ENCODE assay signal across 7 mouse cellular contexts in genomic region chr4:59548011-59548559, GRCm38 (mm10). TPM values are rescaled to one million over a fixed set of nuclear protein-coding genes. Genes with fewer than 3 reads are reported as not detected.
A peak's percentile ranks its signal among the peaks of the same experiment; 100 is the strongest.
DNase-seq lines count a peak whose midpoint lies in the region; ATAC-seq and TF ChIP-seq lines count a peak whose summit lies in the region.

No protein-coding gene starts in this region.

- peak overlapping the region; percentile 99 for H3K27ac ChIP-seq in liver, adult 2 months (replicated peaks; ENCODE audit: insufficient read depth, low read depth, low read length)
- H3K27ac ChIP-seq in hindbrain, embryonic 10.5 days = peak overlapping the region; percentile 94
- H3K27ac ChIP-seq in midbrain, embryonic 13.5 days = peak overlapping the region; percentile 91

- no peaks in the 10 kb centered on the region for H3K27me3 ChIP-seq in liver, adult 2 months (ENCODE audit: control insufficient read depth, insufficient read depth, low read length)
- peaks cover 4% of the 10 kb centered on the region; the same call in 1 of the 2 replicates for H3K27me3 ChIP-seq in hindbrain, embryonic 10.5 days (ENCODE audit: insufficient read depth, poor library complexity, severe bottlenecking)
- H3K27me3 ChIP-seq in midbrain, embryonic 13.5 days = peaks cover 9% of the 10 kb centered on the region; the same call in 1 of the 2 replicates

- no peaks in the 10 kb centered on the region for H3K36me3 ChIP-seq in liver, adult 2 months (ENCODE audit: control insufficient read depth, insufficient read depth, low read length)
- H3K36me3 ChIP-seq in hindbrain, embryonic 10.5 days = no peaks in the 10 kb centered on the region
- H3K36me3 ChIP-seq in midbrain, embryonic 13.5 days = no peaks in the 10 kb centered on the region

- DNase-seq in liver, adult 2 months (ENCODE audit: extremely low read depth, low read depth, low spot score) = peak; percentile 41
- no peak for DNase-seq in liver
- peak; percentile 47 for DNase-seq in brain, embryonic 14.5 days (ENCODE audit: low read depth)
- no peak for DNase-seq in hindbrain, embryonic 10.5 days (ENCODE audit: low spot score)
- no peak for DNase-seq in adrenal gland, postnatal 25 days
- no peak for DNase-seq in adrenal gland, postnatal 4 days (ENCODE audit: low spot score in 2 of 2)

- TF ChIP-seq CTCF in liver, adult 2 months (IDR thresholded peaks at IDR 0.05; ENCODE audit: low read depth, low read length) = no peak
- TF ChIP-seq CTCF in brain, embryonic 14.5 days (IDR thresholded peaks at IDR 0.05; ENCODE audit: borderline replicate concordance, extremely low read depth, insufficient read depth, insufficient read length) = no peak

- H3K79me2 ChIP-seq in liver, adult 2 months (ENCODE audit: control insufficient read depth, insufficient read depth, low read length) = peaks cover 13% of the 10 kb centered on the region; the same call in 1 of the 2 replicates

- H3K9me3 ChIP-seq in hindbrain, embryonic 10.5 days = no peaks in the 10 kb centered on the region
- no peaks in the 10 kb centered on the region for H3K9me3 ChIP-seq in midbrain, embryonic 13.5 days

- H3K4me2 ChIP-seq in midbrain, embryonic 13.5 days (replicated peaks) = peak overlapping the region; percentile 78

- peak overlapping the region; percentile 100 for H3K9ac ChIP-seq in liver, adult 2 months (ENCODE audit: low read depth, low read length)
- H3K9ac ChIP-seq in midbrain, embryonic 13.5 days (replicated peaks) = peak overlapping the region; percentile 77

- peaks cover 10% of the 10 kb centered on the region for H3K4me1 ChIP-seq in liver, adult 2 months (ENCODE audit: control insufficient read depth, insufficient read depth, low read length)
- peaks cover 34% of the 10 kb centered on the region; the same call in 1 of the 2 replicates for H3K4me1 ChIP-seq in hindbrain, embryonic 10.5 days (replicated peaks)
- peaks cover 17% of the 10 kb centered on the region for H3K4me1 ChIP-seq in midbrain, embryonic 13.5 days (replicated peaks)

- TF ChIP-seq POLR2A in liver, adult 2 months (IDR thresholded peaks at IDR 0.05; ENCODE audit: extremely low read depth, insufficient read depth, low read length) = no peak
- no peak for TF ChIP-seq POLR2A in brain, embryonic 14.5 days (IDR thresholded peaks at IDR 0.05; ENCODE audit: borderline replicate concordance, extremely low read depth, insufficient read depth, insufficient read length, poor library complexity, severe bottlenecking)

- 1% methylated on average over 18 of the region's 18 CpGs for WGBS in liver, adult 2 months
- 5% methylated on average over 18 of the region's 18 CpGs for WGBS in hindbrain, embryonic 10.5 days
- 6% methylated on average over 18 of the region's 18 CpGs for WGBS in midbrain, embryonic 13.5 days

- no peak for ATAC-seq in midbrain, embryonic 13.5 days

- H3K4me3 ChIP-seq in liver, adult 2 months (ENCODE audit: insufficient read depth, low read depth, low read length) = peak overlapping the region; percentile 98
- H3K4me3 ChIP-seq in hindbrain, embryonic 10.5 days = peak overlapping the region; percentile 86
- H3K4me3 ChIP-seq in midbrain, embryonic 13.5 days (replicated peaks) = peak overlapping the region; percentile 88

RNA-seq across cellular contexts. Expression of gene Ptbp3, which starts 1.1 kb away (rescaled TPM):
- total RNA-seq in liver, adult 2 months (2014; rRNA removed) = 52.6 and 56.4 TPM in 2 replicates
- polyA plus RNA-seq in liver, adult 2 months (2012; rRNA removed) = 19.6 and 24.1 TPM in 2 replicates
- 14.0 and 18.6 TPM in 2 replicates for polyA plus RNA-seq in brain, embryonic 14.5 days (2012; rRNA removed)
- polyA plus RNA-seq in hindbrain, embryonic 10.5 days (2016; fragmentation: Nextera tagmentation; extraction: Ambion mirVana) = 23.2 and 31.9 TPM in 2 replicates
- polyA plus RNA-seq in midbrain, embryonic 13.5 days (2015; fragmentation: Nextera tagmentation; extraction: Ambion mirVana) = 18.5 and 20.3 TPM in 2 replicates
- total RNA-seq in adrenal gland, postnatal 25 days (2021) = 119 and 128 TPM in 2 replicates
- 100 to 1,000 TPM; 147 to 163 TPM for total RNA-seq in adrenal gland, postnatal 4 days (2021)

RNA-seq across cellular contexts. Expression of gene Hsdl2, which starts 33.3 kb away (rescaled TPM):
- total RNA-seq in liver, adult 2 months (2014; rRNA removed) = 60.8 and 68.9 TPM in 2 replicates
- polyA plus RNA-seq in liver, adult 2 months (2012; rRNA removed) = 25.8 and 31.7 TPM in 2 replicates
- 16.6 and 22.6 TPM in 2 replicates for polyA plus RNA-seq in brain, embryonic 14.5 days (2012; rRNA removed)
- polyA plus RNA-seq in hindbrain, embryonic 10.5 days (2016; fragmentation: Nextera tagmentation; extraction: Ambion mirVana) = 23.5 and 27.6 TPM in 2 replicates
- 29.4 and 31.6 TPM in 2 replicates for polyA plus RNA-seq in midbrain, embryonic 13.5 days (2015; fragmentation: Nextera tagmentation; extraction: Ambion mirVana)
- 65.0 and 77.2 TPM in 2 replicates for total RNA-seq in adrenal gland, postnatal 25 days (2021)
- total RNA-seq in adrenal gland, postnatal 4 days (2021) = 10 to 100 TPM; 64.9 to 67.0 TPM

Comparison
In these comparisons a context has a peak if more than half of its experiments do, and no peak if none do; other contexts are left out.
1. DNase-seq: peak in liver, adult 2 months (single experiment) and brain, embryonic 14.5 days (single experiment); none in liver (single experiment), hindbrain, embryonic 10.5 days (single experiment), adrenal gland, postnatal 25 days (single experiment) and adrenal gland, postnatal 4 days (0 of 2).
2. Peak in every context shown above with its lines, with median percentiles within 50 percentile points of each other: H3K27ac ChIP-seq and H3K4me3 ChIP-seq.